Mouse (Mus musculus): ENCODE measurements around the gene Sost.
A peak's percentile ranks its signal among the peaks of the same experiment; 100 is the strongest.

Sost gene

DNA sequence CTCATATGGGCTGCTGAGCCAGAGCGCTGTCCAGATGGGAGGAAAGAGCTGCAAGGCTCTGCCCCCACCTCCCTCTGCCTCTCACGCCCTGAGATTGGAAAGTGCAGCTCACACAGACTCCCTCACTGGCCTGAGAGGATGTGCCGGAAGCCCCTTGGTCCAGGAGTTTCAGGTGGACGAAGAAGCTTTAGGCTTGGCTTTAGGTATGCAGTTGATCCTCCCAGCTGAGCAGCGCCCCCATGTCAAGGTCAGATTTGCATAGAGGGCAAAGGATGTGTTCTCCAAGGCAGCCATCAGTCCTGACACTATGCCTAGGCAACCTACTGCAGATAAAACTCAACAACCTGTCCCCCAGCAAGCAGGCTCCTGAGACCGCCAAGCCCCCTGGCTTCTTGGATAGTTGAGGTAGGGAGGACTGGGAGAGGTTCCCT lies 16.2 kb upstream of the Sost start:
- no peak for DNase-seq

DNA sequence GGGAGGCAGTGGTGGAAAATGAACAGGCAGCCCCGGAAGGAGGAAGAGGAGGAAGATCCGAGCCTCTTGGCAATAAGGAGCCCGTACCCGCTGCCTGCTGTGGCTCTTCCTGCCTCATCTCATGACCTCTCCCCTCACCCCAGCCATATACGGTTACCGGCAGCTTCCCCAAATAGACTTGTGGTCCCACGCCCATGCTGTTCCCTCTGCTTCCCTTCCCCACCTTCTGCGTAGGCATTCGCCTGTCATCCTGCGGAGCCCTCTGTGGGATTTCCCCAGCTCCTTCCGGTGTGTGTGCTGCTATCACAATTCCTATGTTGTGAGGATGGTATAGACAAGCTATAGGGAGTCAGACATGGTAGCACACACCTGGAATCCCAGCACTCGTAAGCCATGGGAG lies 15.0 kb upstream of the Sost start:
- no peak for DNase-seq

DNA sequence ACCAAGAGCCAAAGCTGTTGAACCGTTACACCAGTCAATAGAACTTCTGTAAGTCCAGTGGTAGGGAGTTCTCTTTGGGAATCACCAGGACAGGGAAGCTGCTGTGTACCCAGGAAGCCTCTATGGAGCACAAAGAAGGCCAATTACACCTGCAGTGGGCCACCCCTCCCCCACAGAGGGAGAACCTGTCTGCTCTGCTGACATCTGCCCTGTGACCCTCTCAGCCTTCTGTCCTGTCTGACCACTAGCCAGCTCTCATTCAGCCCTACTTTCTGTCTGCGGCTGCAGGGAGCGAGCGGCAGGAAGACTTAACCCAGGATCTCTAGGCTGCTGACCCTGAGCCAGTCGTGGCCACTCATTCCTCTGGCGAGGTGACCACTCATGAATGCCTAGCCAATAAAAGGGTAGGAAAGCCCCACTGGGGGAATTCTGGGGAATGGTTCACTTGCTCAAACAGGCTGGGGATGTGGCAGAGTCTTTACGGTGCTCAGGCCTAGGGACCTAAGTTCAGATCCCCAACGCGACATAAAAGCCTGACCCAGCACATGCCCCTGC lies 13.9 kb upstream of the Sost start:
- DNase-seq, result no peak

DNA sequence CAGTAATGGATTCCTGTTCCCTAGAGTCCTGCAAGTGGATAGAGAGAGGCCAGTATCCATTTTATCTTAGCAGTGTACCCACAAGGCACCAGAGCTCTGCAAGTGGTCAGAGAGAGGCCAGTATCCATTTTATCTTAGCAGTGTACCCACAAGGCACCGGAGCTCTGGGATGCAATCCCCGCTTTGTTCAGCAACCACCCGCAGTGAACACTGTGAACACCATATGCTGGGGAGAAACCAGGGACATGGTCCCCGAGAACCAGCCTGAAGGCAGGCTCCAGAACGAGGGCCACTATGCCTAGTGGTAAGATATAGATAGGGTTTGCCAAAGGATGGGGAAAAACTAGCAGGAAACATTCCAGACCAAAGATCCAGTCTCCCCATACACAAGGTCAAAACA lies 12.3 kb upstream of the Sost start:
- no peak for DNase-seq

DNA sequence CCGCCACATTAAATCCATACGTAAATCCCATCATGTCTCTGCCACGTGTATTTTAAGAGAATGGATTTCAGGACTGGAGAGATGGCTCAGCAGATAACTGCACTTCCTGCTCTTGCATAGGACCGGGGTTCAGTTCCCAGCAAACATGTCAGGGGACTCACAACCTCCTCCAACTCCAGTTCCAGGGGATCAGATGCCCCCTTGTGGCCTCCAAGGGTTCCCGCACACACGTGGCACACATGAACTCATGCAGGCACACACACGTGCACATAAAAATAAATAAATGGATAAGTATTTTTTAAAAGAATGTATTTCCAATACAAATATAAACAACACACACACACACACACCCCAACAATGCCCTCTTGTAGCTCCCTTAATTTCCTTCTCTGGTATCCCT lies 10.1 kb upstream of the Sost start:
- DNase-seq, result no peak

DNA sequence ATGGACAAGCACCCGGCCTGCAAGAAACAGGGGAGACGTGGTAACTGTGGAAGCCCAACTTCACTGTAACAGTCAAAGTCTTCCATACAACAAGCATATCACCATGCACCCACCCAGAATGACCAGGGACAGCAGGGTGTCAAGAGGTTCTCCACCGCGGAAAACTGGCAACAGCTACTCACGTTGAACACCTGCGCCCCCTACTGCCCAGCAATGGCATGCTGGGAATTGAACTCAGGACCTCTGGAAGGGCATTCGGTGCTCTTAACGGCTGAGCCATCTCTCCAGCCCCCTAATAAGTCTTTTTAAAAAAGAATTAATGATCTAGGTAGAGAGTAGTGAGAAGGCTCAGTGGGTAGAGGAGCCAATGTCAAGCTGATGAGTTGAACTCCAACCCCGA lies 8.1 kb upstream of the Sost start:
- peak; percentile 52 for DNase-seq

DNA sequence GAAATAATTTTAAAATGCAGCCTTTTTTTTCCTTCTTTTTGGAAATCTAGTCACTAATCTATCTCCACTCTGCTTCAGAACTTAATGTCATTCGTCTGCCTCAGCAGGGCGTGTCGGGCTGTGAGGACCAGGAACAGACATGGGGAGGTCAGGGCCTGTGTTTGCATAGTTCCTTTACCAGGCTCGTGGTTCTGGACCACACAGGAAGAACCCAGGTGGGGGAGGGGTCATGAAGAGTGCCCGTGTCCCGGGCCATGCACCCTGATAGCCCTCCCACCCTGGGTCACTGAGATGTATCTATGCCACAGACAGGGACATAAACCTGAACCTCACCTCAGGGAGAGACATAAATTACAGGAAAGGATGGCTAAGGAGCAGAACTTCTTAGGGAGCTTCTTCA lies 7.4 kb upstream of the Sost start:
- DNase-seq, result no peak

DNA sequence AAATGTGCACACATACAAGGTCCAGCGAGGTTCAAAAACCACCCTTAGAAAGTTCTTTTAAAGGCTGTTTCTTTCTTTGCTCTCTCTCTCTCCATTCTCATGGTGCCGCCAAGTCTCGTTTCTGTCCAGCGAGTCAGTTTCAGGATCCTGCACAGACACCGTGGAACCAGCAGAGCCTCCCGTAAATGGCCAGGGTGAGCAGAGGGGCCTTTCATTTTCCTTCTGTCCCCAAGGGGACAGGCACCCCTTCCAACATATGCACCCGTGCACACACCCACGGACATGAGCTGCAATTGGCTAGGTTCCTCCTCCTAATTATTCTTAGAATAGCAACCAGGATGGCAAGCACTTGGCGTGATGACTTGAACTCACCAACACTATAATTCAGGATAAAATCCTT lies 6.7 kb upstream of the Sost start:
- no peak for DNase-seq

DNA sequence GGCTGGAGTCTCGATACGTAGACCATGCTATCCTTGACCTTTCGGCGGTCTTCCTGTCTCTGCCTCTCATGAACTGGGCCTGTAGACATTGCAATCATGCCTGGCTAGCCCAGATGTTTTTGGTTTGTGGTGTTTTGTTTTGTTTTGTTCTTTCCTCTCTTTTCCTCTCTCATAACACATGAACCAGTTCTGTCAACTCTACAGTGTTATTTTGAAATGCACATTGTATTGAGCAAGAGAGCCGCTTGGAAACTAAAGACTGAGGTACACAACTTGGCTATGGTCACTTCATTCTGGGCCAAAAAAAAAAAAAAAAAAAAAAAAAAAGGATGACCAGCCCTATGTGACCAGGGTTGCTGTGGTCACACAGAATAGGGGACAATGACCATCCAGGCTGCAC lies 5.8 kb upstream of the Sost start:
- no peak for DNase-seq

DNA sequence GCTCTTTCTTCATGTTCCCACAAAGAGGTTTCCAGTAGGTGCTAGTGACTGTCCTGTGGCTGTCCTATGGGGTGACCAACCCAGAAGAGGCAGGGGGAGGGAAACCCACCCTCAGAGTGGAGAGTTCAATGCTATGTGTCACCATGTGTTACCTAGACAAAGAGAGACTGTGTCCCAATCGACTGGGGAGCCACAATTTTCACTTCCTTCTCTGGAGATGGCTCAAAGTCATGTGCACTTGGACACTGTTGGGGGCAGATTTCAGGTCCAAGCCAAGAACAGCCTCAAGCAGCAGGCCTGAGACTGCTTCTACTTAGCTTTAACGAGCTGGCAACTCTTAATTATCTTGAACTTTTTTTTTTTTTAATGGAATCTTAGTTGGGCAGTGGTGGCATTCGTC lies 5.3 kb upstream of the Sost start:
- DNase-seq, result no peak

DNA sequence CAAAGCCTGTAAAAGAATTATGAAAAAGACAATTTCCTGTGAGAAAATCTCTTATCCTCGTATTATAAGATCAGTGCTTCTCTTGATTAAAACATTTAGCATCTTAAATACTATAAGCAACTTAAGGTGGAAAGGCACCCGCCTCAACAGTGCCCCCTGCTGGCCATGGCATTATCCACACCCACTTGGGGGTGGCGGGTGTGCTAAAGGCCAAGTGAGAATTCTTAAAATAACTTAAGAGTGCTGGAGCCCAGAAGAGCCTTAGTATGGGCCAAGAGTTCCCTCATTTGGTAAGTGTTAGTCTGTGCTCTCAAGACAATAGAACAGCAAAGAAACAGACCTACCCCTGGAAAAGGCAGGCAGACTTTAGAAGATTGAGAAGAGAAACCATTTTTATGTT lies 4.6 kb upstream of the Sost start:
- no peak for DNase-seq

DNA sequence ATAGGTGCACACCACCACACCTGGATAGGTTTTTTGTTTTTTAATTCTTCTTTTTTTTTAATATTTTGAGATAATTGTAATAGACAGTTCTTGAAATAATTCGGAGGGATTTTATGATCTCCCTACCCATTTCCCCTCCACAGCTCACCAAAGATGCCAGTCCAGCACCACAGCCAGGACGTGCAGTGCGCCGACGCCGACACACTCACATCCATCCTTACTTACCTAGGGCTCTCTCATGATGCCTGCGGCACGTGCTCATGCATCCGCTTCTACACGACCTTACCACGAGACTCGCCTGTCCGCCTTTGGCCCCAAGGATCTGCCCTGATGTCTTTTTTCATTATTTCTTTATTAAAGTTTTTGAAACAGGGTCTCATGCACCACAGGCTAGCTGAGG lies 3.0 kb upstream of the Sost start:
- no peak for DNase-seq

DNA sequence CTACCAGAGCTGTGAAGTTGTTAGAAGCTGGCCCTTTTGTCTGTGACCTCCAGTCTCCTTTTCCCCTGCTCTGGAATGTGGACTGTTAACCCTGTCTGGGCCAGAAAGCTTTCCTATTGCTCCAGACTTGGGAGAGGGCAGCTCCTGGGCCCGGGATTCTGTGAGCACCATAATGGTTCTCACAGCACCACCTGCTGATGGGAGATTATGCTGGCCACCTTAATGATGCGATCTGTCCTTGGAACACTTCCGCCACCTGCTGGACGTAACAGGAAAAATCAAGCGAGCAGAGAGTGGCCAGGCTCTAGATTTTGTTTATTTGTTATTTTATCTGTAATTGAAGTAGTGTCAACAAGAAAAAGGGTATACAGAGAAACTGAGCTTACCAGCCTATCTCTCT lies 2.0 kb upstream of the Sost start:
- peak; percentile 92 for DNase-seq

DNA sequence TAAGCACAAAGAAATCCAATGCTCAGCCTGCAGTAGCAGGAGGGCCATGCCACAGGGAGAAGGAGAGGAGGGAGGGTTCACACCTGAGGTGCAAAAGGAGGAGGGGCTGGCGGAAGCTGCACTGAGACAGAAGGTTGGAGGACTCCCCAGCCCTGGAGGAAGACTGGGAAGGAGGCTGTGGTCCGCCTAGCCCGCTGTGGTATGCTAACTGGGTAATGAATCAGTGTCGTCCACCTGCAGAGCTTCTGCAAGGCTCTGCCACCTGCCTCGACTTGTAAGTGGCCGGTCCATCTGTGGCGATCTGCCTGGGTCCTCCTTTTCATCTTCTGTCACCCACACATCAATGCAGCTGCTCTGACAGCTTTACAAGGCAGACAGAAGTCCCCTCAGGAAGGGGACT lies 1.5 kb upstream of the Sost start:
- DNase-seq, result peak; percentile 39

DNA sequence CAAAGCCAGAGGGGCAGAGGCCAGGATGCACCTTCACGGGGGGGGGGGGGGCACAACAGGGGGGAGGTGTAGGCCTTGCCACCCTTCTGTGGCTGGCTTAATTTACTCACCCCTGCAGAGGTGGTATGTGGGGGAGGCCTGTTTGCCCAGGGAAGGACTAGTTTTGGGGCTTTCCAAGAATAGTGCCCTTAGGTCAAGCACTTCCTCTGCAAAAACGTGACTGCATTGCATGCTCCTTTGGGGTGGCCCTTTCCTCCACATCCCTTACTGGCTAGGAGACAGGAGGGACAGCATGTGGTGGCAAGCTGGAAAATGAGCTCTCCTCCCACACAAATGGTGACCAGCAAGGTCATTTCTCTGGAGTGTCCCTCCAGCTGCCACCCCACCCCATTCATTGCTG lies 1.3 kb downstream of the Sost start:
- DNase-seq, result no peak

DNA sequence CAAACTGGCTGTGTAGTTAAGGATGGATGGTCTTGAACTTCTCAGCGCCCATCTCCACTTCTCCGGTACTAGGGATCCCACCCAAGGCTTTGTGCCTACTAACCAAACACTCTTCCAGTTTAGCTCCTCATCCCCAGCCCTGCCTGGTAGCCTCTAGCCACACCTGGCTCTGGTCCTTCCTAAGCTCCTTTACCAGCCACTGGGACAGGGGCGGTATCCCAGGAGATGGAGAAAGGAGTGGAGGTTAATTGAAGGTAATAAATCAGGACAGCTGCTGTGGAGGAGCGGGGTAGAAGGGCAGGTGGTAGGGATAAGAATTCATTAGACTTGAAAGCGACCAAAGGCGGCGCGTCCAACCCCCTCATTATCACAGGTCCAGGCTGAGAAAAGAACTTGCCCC lies 2.2 kb downstream of the Sost start:
- DNase-seq, result no peak

DNA sequence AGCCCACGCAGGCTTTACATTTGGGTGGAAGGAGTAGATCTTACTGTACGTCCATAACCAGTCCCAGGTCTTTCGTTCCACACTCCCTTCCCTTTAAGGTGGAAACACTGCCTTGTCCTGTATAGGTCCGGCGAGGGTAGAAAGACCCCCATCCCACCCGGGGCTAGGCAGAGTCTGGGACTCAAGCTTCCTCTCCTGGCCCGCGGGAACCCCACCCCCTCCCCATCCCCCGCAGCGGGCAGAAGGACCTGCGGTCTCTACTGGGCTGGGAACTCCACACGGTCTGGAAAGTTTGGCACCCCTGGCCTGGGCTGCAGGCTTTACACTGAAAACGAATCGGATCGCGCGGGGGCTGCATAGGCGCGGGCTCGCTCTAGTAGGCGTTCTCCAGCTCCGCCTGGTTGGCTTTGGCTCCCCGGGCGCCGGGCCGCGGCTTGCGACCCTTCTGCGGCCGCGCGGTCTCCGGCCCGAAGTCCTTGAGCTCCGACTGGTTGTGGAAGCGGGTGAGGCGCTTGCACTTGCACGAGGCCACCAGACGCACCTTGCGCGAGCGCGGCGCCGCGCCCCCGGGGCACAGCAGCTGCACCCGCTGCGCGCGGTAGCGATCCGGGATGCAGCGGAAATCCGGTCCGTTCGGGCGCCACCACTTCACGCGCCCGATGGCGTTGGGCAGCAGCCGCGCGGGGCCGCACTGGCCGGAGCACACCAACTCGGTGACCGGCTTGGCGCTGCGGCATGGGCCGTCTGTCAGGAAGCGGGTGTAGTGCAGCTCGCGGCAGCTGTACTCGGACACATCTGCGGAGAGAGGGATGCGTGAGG lies 3.1 kb downstream of the Sost start:
- peak; percentile 77 for DNase-seq

DNA sequence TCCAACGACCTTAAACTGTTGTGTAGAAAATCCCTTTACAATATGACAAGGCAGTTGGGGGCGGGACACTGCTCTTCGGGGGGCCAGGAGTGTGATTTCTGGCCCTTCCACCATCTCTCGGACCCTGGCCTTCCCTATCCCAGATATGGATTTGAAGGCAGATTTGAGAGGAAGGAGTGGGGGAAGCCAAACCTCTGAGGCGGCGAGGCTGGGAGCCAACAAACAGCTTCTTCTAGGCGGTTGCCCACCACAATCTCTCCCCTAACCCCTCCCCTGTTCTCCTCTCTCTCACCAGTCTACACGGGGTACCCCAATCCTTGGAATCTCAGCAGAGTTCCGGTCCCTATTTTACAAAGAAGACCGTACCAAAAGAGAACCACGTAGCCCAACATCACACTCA lies 3.8 kb downstream of the Sost start:
- no peak for DNase-seq

DNA sequence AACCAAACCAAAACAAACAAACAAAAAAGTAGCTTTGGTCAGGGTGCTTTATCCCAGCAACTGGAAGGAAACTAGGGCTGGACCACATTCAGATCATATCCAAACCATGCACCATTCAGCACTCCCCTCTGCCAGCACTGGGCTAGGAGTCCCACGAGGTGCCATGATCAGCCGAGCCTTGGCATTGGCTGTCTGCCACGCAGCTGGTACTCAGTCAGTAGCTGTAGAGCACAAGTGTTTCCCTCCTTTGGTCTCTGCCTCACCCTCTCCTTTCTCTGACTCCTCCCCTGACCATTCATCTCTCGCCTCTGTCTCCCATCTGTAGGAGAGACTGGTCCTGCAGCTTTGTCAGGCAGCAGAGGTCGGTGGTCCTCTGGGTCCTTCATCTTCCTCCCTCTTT lies 9.3 kb downstream of the Sost start:
- no peak for DNase-seq

DNA sequence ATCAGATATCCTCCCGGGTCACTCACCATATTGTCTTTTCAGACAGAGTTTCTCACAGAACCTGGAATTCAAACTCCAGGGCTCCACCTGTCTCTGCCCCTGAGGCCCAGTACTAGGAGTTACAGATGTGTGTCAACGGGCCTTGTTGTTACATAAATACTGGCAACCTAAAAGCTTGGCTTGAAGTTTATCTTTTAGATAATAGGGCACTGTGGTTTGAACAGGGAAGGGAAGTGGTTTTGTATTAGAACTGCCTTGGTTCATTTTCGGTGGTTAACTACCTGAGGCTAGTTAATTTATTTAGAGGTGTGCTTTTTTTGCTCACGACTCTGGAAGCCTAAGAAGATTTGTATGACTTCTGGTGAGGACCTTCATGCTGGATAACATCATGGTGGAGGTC lies 13.4 kb downstream of the Sost start:
- no peak for DNase-seq

DNA sequence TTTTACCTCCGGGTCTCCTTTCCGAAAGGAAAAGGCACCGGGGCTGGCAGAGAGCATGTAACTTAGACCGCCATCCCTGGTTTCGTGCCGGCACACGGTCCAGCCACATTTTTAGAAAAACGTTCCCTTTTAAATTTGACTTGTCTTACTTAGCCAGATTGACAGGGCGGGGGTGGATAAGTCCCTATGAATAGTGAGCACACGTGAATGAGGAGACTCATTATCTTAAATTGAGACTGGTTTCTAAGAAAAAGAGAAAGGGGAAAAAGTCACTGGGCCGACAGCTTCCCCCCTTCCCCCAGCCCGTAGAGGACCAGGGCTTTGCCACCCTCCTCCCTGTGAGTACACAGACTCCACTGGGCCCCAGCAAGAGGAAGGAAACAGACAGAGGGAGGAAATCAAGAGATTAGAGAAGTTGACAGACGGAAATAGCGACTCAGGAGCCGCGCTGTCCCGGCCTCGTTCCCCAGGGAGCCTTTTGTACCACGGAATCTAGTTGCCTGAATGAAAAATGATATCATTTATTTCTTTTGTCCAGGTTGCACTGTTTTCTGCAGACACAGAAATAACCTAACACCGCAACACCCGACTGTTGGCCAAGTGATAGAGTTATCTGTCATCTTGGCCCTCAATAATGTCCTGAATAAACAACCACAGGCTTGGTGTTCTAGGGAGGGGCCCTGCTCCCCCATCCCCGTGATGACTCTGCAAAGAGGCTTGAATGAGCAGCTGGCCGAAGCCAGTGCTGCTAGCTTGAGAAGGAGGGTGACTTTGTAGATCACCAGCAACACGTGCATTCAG lies 14.1 kb downstream of the Sost start:
- peak; percentile 63 for DNase-seq

DNA sequence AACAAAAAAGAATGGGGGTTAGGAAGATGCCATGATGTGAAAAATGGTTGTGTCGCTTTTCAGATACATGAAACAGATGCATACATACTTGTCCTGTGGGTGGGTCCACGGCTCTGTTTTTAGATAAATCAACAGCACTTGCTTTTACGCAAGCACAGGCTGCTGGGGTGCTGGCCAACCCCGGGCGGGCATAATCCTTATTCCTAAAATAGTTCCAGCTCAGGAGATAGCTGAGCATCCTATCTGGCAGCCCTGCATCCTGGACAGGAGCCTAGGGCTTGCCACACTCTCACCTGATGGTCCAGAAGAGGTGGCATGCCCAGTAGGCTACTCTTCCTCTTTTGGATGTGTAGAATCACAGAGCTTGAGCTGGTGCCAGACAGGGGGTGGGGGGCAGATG lies 16.8 kb downstream of the Sost start:
- DNase-seq, result no peak

DNA sequence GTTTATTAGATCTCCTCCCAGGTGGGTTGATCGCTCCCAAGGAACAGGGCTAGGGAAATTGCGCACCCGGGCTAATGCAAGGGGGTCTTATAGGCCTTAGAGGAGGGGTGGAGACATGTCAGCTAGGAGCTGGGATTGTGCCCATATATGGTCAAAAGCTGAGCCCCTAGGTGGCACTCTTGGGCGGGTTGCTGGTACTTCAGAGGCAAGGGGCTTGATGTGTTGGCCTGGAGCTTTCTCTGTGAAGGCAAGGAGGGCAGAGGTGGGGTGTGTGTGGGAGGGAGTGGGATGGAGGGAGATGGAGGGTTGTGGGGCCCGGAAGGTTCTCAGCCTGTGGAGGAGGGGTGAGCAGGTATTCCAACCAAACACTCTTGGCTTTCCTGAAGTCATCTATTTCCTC lies 20.3 kb downstream of the Sost start:
- peak; percentile 74 for DNase-seq

DNA sequence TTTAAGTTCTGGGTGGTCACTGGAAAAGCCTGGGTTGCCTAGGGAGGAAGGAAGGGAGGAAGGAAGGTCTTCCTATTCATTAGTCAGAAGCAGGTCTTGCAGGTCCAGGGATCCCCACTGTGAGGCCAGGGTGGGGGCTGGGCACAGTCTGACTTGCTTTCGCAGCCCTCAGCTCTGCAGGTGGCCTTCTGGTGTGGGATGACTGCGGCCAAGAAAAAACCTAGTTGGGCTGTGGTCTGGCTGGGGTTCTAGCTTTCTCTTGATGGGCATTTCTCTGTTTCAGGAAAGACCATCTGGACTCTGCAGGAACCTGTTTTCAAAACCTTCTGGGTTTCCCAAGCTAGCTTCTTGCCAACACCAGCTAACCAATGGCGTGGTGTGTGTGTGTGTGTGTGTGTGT lies 23.8 kb downstream of the Sost start:
- DNase-seq, result no peak
